Mouse (Mus musculus) stomach, postnatal 0 days (tissue): ENCODE results near the gene Cebpz.

Source experiments
- CTCF ChIP-seq: IDR thresholded peaks from 2 replicates; pipeline ENCODE4 v1.5.1; 2016; ENCODE audit warnings: antibody characterized with exemption, low read depth, mild to moderate bottlenecking, moderate library complexity
- EP300 ChIP-seq: optimal IDR thresholded peaks from 2 replicates; pipeline ENCODE3; 2016; ENCODE audit warnings: antibody characterized with exemption

GRCm38 (mm10) chr17:78966092-78966883 is 29.4 kb upstream of the Cebpz start:
- TF ChIP-seq CTCF (no peak), EP300 (no peak)
